Mouse (Mus musculus) olfactory bulb, adult 2 months (tissue): ENCODE data around the gene Bicdl1.

Experiments used
- CTCF ChIP-seq: fragments of 200-500 bp; IDR thresholded peaks from 2 replicates; pipeline ENCODE4 v1.5.1; 2012; ENCODE audit warnings: low read depth, mild to moderate bottlenecking, low read length, moderate library complexity; ENCODE audit not compliant: insufficient read depth
- POLR2A ChIP-seq: fragments of 200-500 bp; IDR thresholded peaks from 2 replicates; pipeline ENCODE4 v1.6.1; 2012; ENCODE audit warnings: mild to moderate bottlenecking, low read depth, low read length, moderate library complexity; ENCODE audit not compliant: insufficient read depth

DNA sequence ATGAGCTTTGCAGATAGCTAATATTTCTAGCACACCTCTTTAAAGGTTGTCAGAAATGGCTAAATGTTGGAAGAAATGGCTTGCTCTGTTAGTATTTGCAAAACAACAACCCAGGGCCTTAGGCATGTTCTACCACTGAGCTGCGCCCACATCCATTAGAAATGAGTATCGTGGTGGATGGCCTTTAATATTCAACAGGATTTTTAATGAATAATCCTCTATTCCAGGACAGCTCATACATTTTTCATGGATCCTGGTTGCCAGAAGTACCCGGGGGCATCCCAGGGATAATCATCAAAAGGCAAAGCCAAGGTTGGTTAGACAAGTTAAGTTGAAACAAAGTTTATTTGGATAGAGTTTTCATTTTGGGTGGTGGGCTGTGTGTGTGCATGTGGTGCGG, 37.7 kb upstream of the Bicdl1 start:
- TF ChIP-seq CTCF (no peak), POLR2A (no peak)
